Mouse (Mus musculus): Measurements from ENCODE around the gene Ifngr1. TPM values are rescaled to one million over a fixed set of nuclear protein-coding genes. Genes with fewer than 3 reads are reported as not detected.
A peak's percentile ranks its signal among the peaks of the same experiment; 100 is the strongest.

The Ifngr1 gene
- 41.9 and 44.0 TPM in 2 replicates for polyA plus RNA-seq (2015; fragmentation: Nextera tagmentation; extraction: Ambion mirVana)

GRCm38 (mm10) chr10:19591641-19592441 lies at the start of gene Ifngr1:
TSS of gene Ifngr1 (plus strand) at chr10:19591949.
- WGBS (ENCODE audit: insufficient replicate concordance) = under 1% methylated on average over 52 of the region's 52 CpGs

GRCm38 (mm10) chr10:19546825-19547224 lies 44.9 kb upstream of the Ifngr1 start:
- WGBS (ENCODE audit: insufficient replicate concordance) = 72% methylated on average over 1 of the region's 1 CpGs
- no peak for ATAC-seq (ENCODE audit: insufficient read depth)
- H3K4me3 ChIP-seq (replicated peaks) = no peak overlapping the region
- H3K9me3 ChIP-seq (replicated peaks) = no peaks in the 10 kb centered on the region
- H3K27me3 ChIP-seq = no peaks in the 10 kb centered on the region
- H3K9ac ChIP-seq = no peak overlapping the region
- H3K36me3 ChIP-seq (replicated peaks) = no peaks in the 10 kb centered on the region
- H3K4me1 ChIP-seq (replicated peaks) = no peaks in the 10 kb centered on the region; the same call in 1 of the 2 replicates
- no peak overlapping the region for H3K4me2 ChIP-seq
- no peak overlapping the region for H3K27ac ChIP-seq (replicated peaks)

More at GRCm38 (mm10) chr10:19591641-19592441, at the start of gene Ifngr1:
- Histone ChIP-seq H3K27me3 (no peaks in the 10 kb centered on the region), H3K4me2 (peak within 1 kb of the TSS; percentile 83), H3K4me1 (replicated peaks) (peaks cover 71% of the 10 kb centered on the region), H3K9ac (peak within 1 kb of the TSS; percentile 71), H3K4me3 (replicated peaks) (peak within 1 kb of the TSS; percentile 76), H3K27ac (replicated peaks) (peak within 1 kb of the TSS; percentile 83), H3K9me3 (replicated peaks) (no peaks in the 10 kb centered on the region), H3K36me3 (replicated peaks) (0 out of 2 replicates have a peak, but pooled peaks cover 5% of the 10 kb centered on the region)
- peak; percentile 96 for ATAC-seq (ENCODE audit: insufficient read depth)

GRCm38 (mm10) chr10:19548016-19548415 lies 43.7 kb upstream of the Ifngr1 start:
- no peak overlapping the region for H3K4me3 ChIP-seq (replicated peaks)
- 26% methylated on average over 1 of the region's 1 CpGs for WGBS (ENCODE audit: insufficient replicate concordance)
- no peak overlapping the region for H3K27ac ChIP-seq (replicated peaks)
- H3K9me3 ChIP-seq (replicated peaks) = no peaks in the 10 kb centered on the region
- H3K9ac ChIP-seq = no peak overlapping the region
- H3K4me2 ChIP-seq = no peak overlapping the region
- no peaks in the 10 kb centered on the region for H3K36me3 ChIP-seq (replicated peaks)
- peaks cover 3% of the 10 kb centered on the region; the same call in 1 of the 2 replicates for H3K4me1 ChIP-seq (replicated peaks)
- no peaks in the 10 kb centered on the region for H3K27me3 ChIP-seq
- no peak for ATAC-seq (ENCODE audit: insufficient read depth)

GRCm38 (mm10) chr10:19548491-19548890 lies 43.3 kb upstream of the Ifngr1 start:
- Histone ChIP-seq H3K9me3 (replicated peaks) (no peaks in the 10 kb centered on the region), H3K27me3 (no peaks in the 10 kb centered on the region), H3K9ac (no peak overlapping the region), H3K4me2 (no peak overlapping the region), H3K36me3 (replicated peaks) (no peaks in the 10 kb centered on the region), H3K4me1 (replicated peaks) (peaks cover 3% of the 10 kb centered on the region; the same call in 1 of the 2 replicates), H3K4me3 (replicated peaks) (no peak overlapping the region), H3K27ac (replicated peaks) (no peak overlapping the region)
- ATAC-seq (ENCODE audit: insufficient read depth) = no peak
- 64% methylated on average over 2 of the region's 2 CpGs for whole genome bisulfite sequencing (ENCODE audit: insufficient replicate concordance)

GRCm38 (mm10) chr10:19551585-19551984 lies 40.2 kb upstream of the Ifngr1 start:
- H3K36me3 ChIP-seq (replicated peaks) = no peaks in the 10 kb centered on the region
- H3K4me3 ChIP-seq (replicated peaks) = no peak overlapping the region
- H3K4me1 ChIP-seq (replicated peaks) = peaks cover 3% of the 10 kb centered on the region; the same call in 1 of the 2 replicates
- 37% methylated on average over 3 of the region's 3 CpGs for WGBS (ENCODE audit: insufficient replicate concordance)
- no peak overlapping the region for H3K9ac ChIP-seq
- ATAC-seq (ENCODE audit: insufficient read depth) = no peak
- no peaks in the 10 kb centered on the region for H3K9me3 ChIP-seq (replicated peaks)
- no peak overlapping the region for H3K27ac ChIP-seq (replicated peaks)
- no peak overlapping the region for H3K4me2 ChIP-seq
- no peaks in the 10 kb centered on the region for H3K27me3 ChIP-seq

GRCm38 (mm10) chr10:19553857-19554256 lies 37.9 kb upstream of the Ifngr1 start:
- H3K27ac ChIP-seq (replicated peaks) = no peak overlapping the region
- H3K4me2 ChIP-seq = no peak overlapping the region
- H3K9me3 ChIP-seq (replicated peaks) = no peaks in the 10 kb centered on the region
- no peaks in the 10 kb centered on the region for H3K27me3 ChIP-seq
- 42% methylated on average over 2 of the region's 2 CpGs for WGBS (ENCODE audit: insufficient replicate concordance)
- peaks cover 3% of the 10 kb centered on the region; the same call in 1 of the 2 replicates for H3K4me1 ChIP-seq (replicated peaks)
- H3K36me3 ChIP-seq (replicated peaks) = no peaks in the 10 kb centered on the region
- H3K9ac ChIP-seq = no peak overlapping the region
- no peak overlapping the region for H3K4me3 ChIP-seq (replicated peaks)
- no peak for ATAC-seq (ENCODE audit: insufficient read depth)

- no peaks in the 10 kb centered on the region for H3K27me3 ChIP-seq
- H3K27ac ChIP-seq (replicated peaks) = no peak overlapping the region
- 72% methylated on average over 4 of the region's 4 CpGs for WGBS (ENCODE audit: insufficient replicate concordance)
- no peak overlapping the region for H3K9ac ChIP-seq
- no peak overlapping the region for H3K4me2 ChIP-seq
- H3K4me1 ChIP-seq (replicated peaks) = 0 out of 2 replicates have a peak, but pooled peaks cover under 1% of the 10 kb centered on the region
- no peaks in the 10 kb centered on the region for H3K36me3 ChIP-seq (replicated peaks)
- H3K4me3 ChIP-seq (replicated peaks) = no peak overlapping the region
- H3K9me3 ChIP-seq (replicated peaks) = no peaks in the 10 kb centered on the region
- no peak for ATAC-seq (ENCODE audit: insufficient read depth)
Measured at GRCm38 (mm10) chr10:19557696-19558095, 34.1 kb upstream of the Ifngr1 start.

GRCm38 (mm10) chr10:19559565-19560165 lies 32.1 kb upstream of the Ifngr1 start:
- no peaks in the 10 kb centered on the region for H3K4me1 ChIP-seq (replicated peaks)
- H3K9ac ChIP-seq = no peak overlapping the region
- no peak for ATAC-seq (ENCODE audit: insufficient read depth)
- H3K27ac ChIP-seq (replicated peaks) = no peak overlapping the region
- H3K4me3 ChIP-seq (replicated peaks) = no peak overlapping the region
- H3K36me3 ChIP-seq (replicated peaks) = no peaks in the 10 kb centered on the region
- no peak overlapping the region for H3K4me2 ChIP-seq
- H3K9me3 ChIP-seq (replicated peaks) = no peaks in the 10 kb centered on the region
- no peaks in the 10 kb centered on the region for H3K27me3 ChIP-seq
- 39% methylated on average over 8 of the region's 8 CpGs for WGBS (ENCODE audit: insufficient replicate concordance)

- no peak overlapping the region for H3K4me2 ChIP-seq
- H3K36me3 ChIP-seq (replicated peaks) = no peaks in the 10 kb centered on the region
- H3K9me3 ChIP-seq (replicated peaks) = no peaks in the 10 kb centered on the region
- no peak overlapping the region for H3K9ac ChIP-seq
- no peaks in the 10 kb centered on the region for H3K27me3 ChIP-seq
- WGBS (ENCODE audit: insufficient replicate concordance) = 62% methylated on average over 3 of the region's 3 CpGs
- no peaks in the 10 kb centered on the region for H3K4me1 ChIP-seq (replicated peaks)
- 0 out of 2 replicates have a peak overlapping the region, but pooled peaks have one; percentile 14 for H3K27ac ChIP-seq (replicated peaks)
- H3K4me3 ChIP-seq (replicated peaks) = no peak overlapping the region
- no peak for ATAC-seq (ENCODE audit: insufficient read depth)
Measured at GRCm38 (mm10) chr10:19562598-19562997, 29.2 kb upstream of the Ifngr1 start.

GRCm38 (mm10) chr10:19563443-19563861 lies 28.3 kb upstream of the Ifngr1 start:
- WGBS (ENCODE audit: insufficient replicate concordance) = 42% methylated on average over 1 of the region's 1 CpGs

GRCm38 (mm10) chr10:19567481-19567880 lies 24.3 kb upstream of the Ifngr1 start:
- H3K27me3 ChIP-seq = no peaks in the 10 kb centered on the region
- H3K9me3 ChIP-seq (replicated peaks) = no peaks in the 10 kb centered on the region
- peaks cover 13% of the 10 kb centered on the region for H3K4me1 ChIP-seq (replicated peaks)
- ATAC-seq (ENCODE audit: insufficient read depth) = no peak
- no peak overlapping the region for H3K4me3 ChIP-seq (replicated peaks)
- no peak overlapping the region for H3K27ac ChIP-seq (replicated peaks)
- H3K36me3 ChIP-seq (replicated peaks) = no peaks in the 10 kb centered on the region
- no peak overlapping the region for H3K4me2 ChIP-seq
- WGBS (ENCODE audit: insufficient replicate concordance) = 74% methylated on average over 4 of the region's 4 CpGs
- H3K9ac ChIP-seq = no peak overlapping the region

More at GRCm38 (mm10) chr10:19563443-19563861, 28.3 kb upstream of the Ifngr1 start:
- Histone ChIP-seq H3K27ac (replicated peaks) (no peak overlapping the region), H3K27me3 (no peaks in the 10 kb centered on the region), H3K36me3 (replicated peaks) (no peaks in the 10 kb centered on the region), H3K9ac (no peak overlapping the region), H3K9me3 (replicated peaks) (no peaks in the 10 kb centered on the region), H3K4me1 (replicated peaks) (no peaks in the 10 kb centered on the region), H3K4me2 (no peak overlapping the region), H3K4me3 (replicated peaks) (no peak overlapping the region)
- ATAC-seq (ENCODE audit: insufficient read depth) = no peak
